In genomic region chr6:101353701-101354100, GRCm38 (mm10) we compare ENCODE assay signal across 12 mouse cellular contexts. TPM values are rescaled to one million over a fixed set of nuclear protein-coding genes. Genes with fewer than 3 reads are reported as not detected.
DNase-seq lines count a peak whose midpoint lies in the region; ATAC-seq lines count a peak whose summit lies in the region.
"Had no signal": no experiment of that assay in that cellular context is flagged by ENCODE, and none has a peak within 500 bp of the region (broad histone marks: within the 10 kb centered on the region; RNA-seq: fewer than 3 reads in every experiment).

No protein-coding gene starts in this region.

- H3K36me3 ChIP-seq in heart, embryonic 15.5 days, result no peaks in the 10 kb centered on the region

- H3K4me3 ChIP-seq in heart, embryonic 15.5 days, result no peak overlapping the region
- H3K4me3 ChIP-seq: erythroblast, embryonic 14.5 days had no signal

- intact Hi-C loops in heart, postnatal 36 days (cut with DNase I), result no loop called here

- no peaks in the 10 kb centered on the region for H3K27me3 ChIP-seq in heart, embryonic 15.5 days

- H3K4me2 ChIP-seq in heart, embryonic 15.5 days, result peak overlapping the region; percentile 44

- ATAC-seq in heart, embryonic 15.5 days (replicated peaks; ENCODE audit: insufficient number of reproducible peaks, insufficient read depth, low FRiP score, low read depth), result no peak
- no peak for ATAC-seq in granulocyte monocyte progenitor cell, adult 5-6 weeks (replicated peaks; ENCODE audit: poor library complexity, severe bottlenecking)
- ATAC-seq: inflammation-experienced regulatory T-cells, adult 6 months had no signal

- H3K9me3 ChIP-seq in heart, embryonic 15.5 days (replicated peaks), result no peaks in the 10 kb centered on the region

- H3K27ac ChIP-seq in heart, embryonic 15.5 days, result peak overlapping the region; percentile 88

- no peak for DNase-seq in heart, postnatal 36 days
- DNase-seq in kidney, postnatal 25 days, result peak; percentile 54 to 59
- DNase-seq in kidney, adult 18-20 months, result no peak
- DNase-seq in retina, postnatal 1 day, result peak; percentile 53
- DNase-seq in retina, embryonic 14.5 days (ENCODE audit: low spot score), result no peak
- DNase-seq: adrenal gland, postnatal 10 days; layer of hippocampus, postnatal 36 days; thymus, adult 18-20 months had no signal

- peaks cover 65% of the 10 kb centered on the region for H3K4me1 ChIP-seq in heart, embryonic 15.5 days (replicated peaks)

- WGBS in heart, embryonic 15.5 days, result 56% methylated on average over 7 of the region's 7 CpGs

- no peak overlapping the region for H3K9ac ChIP-seq in heart, embryonic 15.5 days

RNA-seq across cellular contexts. Expression of gene Pdzrn3, which starts 24.0 kb away (rescaled TPM):
- 12.8 and 13.1 TPM in 2 replicates for polyA plus RNA-seq in heart, embryonic 15.5 days (2015; fragmentation: Nextera tagmentation; extraction: Ambion mirVana)
- total RNA-seq in heart, postnatal 36 days (2021), result 10 to 100 TPM; 28.6 to 40.4 TPM
- total RNA-seq in granulocyte monocyte progenitor cell, adult 5-6 weeks (2014; fragmentation: Nextera tagmentation), result not detected in 2 replicates
- total RNA-seq in granulocyte monocyte progenitor cell, adult 5-6 weeks (2017), result not detected in 2 replicates
- polyA plus RNA-seq: erythroblast, embryonic 14.5 days; inflammation-experienced regulatory T-cells, adult 6 months had no signal

Comparison
In these comparisons a context has a peak if more than half of its experiments do, and no peak if none do; other contexts are left out.
1. DNase-seq: peak in kidney, postnatal 25 days (2 of 2) and retina, postnatal 1 day (single experiment); none in heart, postnatal 36 days (0 of 2), kidney, adult 18-20 months (single experiment) and retina, embryonic 14.5 days (single experiment).
2. RNA of gene Pdzrn3, which starts 24.0 kb away (total RNA-seq): 28.6 to 40.4 TPM in heart, postnatal 36 days; not detected in granulocyte monocyte progenitor cell, adult 5-6 weeks; every median in the first group is over 10 times any median in the second.